Mouse (Mus musculus): Measurements from ENCODE around the gene Pard6b.

Pard6b gene

GRCm38 (mm10) chr2:168059200-168059790 is 21.5 kb upstream of the Pard6b start:
- intact Hi-C loops (cut with DNase I) = loop anchor here (5.0 kb wide), 1 partner anchor 33 kb away; no protein-coding TSS in a partner anchor

- intact Hi-C loops (cut with DNase I) = no loop called here
Measured at GRCm38 (mm10) chr2:168063712-168064111, 17.1 kb upstream of the Pard6b start.

GRCm38 (mm10) chr2:168065511-168065910 is 15.3 kb upstream of the Pard6b start:
- intact Hi-C loops (cut with DNase I) = no loop called here

GRCm38 (mm10) chr2:168066783-168067182 is 14.0 kb upstream of the Pard6b start:
- intact Hi-C loops (cut with DNase I) = no loop called here

GRCm38 (mm10) chr2:168070425-168070824 is 10.4 kb upstream of the Pard6b start:
- intact Hi-C loops (cut with DNase I) = no loop called here

GRCm38 (mm10) chr2:168072436-168073131 is 8.2 kb upstream of the Pard6b start:
- intact Hi-C loops (cut with DNase I) = no loop called here

GRCm38 (mm10) chr2:168073722-168074121 is 7.1 kb upstream of the Pard6b start:
- intact Hi-C loops (cut with DNase I) = no loop called here

- intact Hi-C loops (cut with DNase I) = no loop called here
Measured at GRCm38 (mm10) chr2:168074457-168074856, 6.3 kb upstream of the Pard6b start.

- intact Hi-C loops (cut with DNase I) = no loop called here
Measured at GRCm38 (mm10) chr2:168076840-168077576, 3.8 kb upstream of the Pard6b start.

GRCm38 (mm10) chr2:168078107-168078830 is 2.5 kb upstream of the Pard6b start:
- intact Hi-C loops (cut with DNase I) = no loop called here

- intact Hi-C loops (cut with DNase I) = no loop called here
Measured at GRCm38 (mm10) chr2:168081299-168081932, 612 bp downstream of the Pard6b start.

- intact Hi-C loops (cut with DNase I) = no loop called here
Measured at GRCm38 (mm10) chr2:168081933-168082306, 1.1 kb downstream of the Pard6b start.

- intact Hi-C loops (cut with DNase I) = no loop called here
Measured at GRCm38 (mm10) chr2:168083593-168083992, 2.8 kb downstream of the Pard6b start.

GRCm38 (mm10) chr2:168084228-168084627 is 3.4 kb downstream of the Pard6b start:
- intact Hi-C loops (cut with DNase I) = no loop called here

GRCm38 (mm10) chr2:168085621-168086265 is 4.9 kb downstream of the Pard6b start:
- intact Hi-C loops (cut with DNase I) = no loop called here

GRCm38 (mm10) chr2:168086318-168086717 is 5.5 kb downstream of the Pard6b start:
- intact Hi-C loops (cut with DNase I) = no loop called here

GRCm38 (mm10) chr2:168086839-168087238 is 6.0 kb downstream of the Pard6b start:
- intact Hi-C loops (cut with DNase I) = no loop called here

GRCm38 (mm10) chr2:168091560-168091959 is 10.8 kb downstream of the Pard6b start:
- intact Hi-C loops (cut with DNase I) = loop anchor here (5.0 kb wide), 1 partner anchor 34 kb away; no protein-coding TSS in a partner anchor

- intact Hi-C loops (cut with DNase I) = loop anchor here (5.0 kb wide), 1 partner anchor 36 kb away; no protein-coding TSS in a partner anchor
Measured at GRCm38 (mm10) chr2:168093077-168093476, 12.3 kb downstream of the Pard6b start.

- intact Hi-C loops (cut with DNase I) = loop anchor here (5.0 kb wide), 1 partner anchor 68 kb away; no protein-coding TSS in a partner anchor
Measured at GRCm38 (mm10) chr2:168095077-168095476, 14.3 kb downstream of the Pard6b start.

Measured in adrenal gland (tissue).